In the genomic region with DNA sequence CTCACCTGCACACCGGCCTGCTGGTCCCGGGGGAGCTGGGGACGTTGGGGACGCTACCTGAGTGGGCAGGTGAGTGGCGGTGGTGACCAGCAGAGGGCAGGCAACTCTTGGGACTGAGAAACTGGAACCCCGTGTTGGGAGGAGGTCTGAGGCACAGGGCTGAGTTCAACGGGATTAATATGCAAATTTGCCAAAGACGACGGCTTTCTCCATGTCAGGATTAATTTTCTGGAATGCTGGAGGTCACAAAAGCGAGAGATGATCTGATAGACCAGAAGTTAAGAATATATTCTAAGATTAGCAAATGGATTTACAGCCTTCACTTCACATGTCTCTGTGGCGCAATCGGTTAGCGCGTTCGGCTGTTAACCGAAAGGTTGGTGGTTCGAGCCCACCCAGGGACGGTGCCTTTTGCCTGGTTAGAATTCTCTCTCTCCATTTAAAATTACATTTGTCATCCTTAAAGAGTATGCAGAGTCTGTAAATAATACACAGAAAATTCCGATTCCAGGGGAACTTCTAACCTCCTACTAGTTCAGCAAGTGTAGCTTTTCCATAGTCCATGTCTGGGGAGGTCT, we compare ENCODE assay signal across 8 mouse cellular contexts. TPM values are rescaled to one million over a fixed set of nuclear protein-coding genes. Genes with fewer than 3 reads are reported as not detected.
DNase-seq lines count a peak whose midpoint lies in the region; ATAC-seq and TF ChIP-seq lines count a peak whose summit lies in the region.

No protein-coding gene starts in this region.

- under 1% methylated on average over 19 of the region's 19 CpGs for WGBS in hindbrain, embryonic 14.5 days

- no peaks in the 10 kb centered on the region for H3K9me3 ChIP-seq in hindbrain, embryonic 14.5 days (ENCODE audit: control insufficient read depth, low read length)

- ATAC-seq in Patski, result no peak
- ATAC-seq in hindbrain, embryonic 14.5 days (ENCODE audit: low FRiP score), result peak; percentile 40; the same call in 1 of the 2 replicates

- DNase-seq in Patski (ENCODE audit: low read depth, low spot score), result no peak
- DNase-seq in cerebellum, postnatal 14 days, result peak; percentile 90
- DNase-seq in frontal cortex, postnatal 14 days (ENCODE audit: low spot score in 2 of 2), result peak; percentile 68 to 86
- peak; percentile 92 for DNase-seq in hindbrain, embryonic 14.5 days (ENCODE audit: low spot score)
- peak; percentile 71 for DNase-seq in left cerebral cortex, adult 11 months (ENCODE audit: low spot score)
- DNase-seq in lung, postnatal 36 days, result peak; percentile 86
- peak; percentile 83 for DNase-seq in right cerebral cortex, adult 18-20 months
- peak; percentile 78 for DNase-seq in urinary bladder, postnatal 14 days (ENCODE audit: low spot score)

- H3K27ac ChIP-seq in hindbrain, embryonic 14.5 days, result 0 out of 2 replicates have a peak overlapping the region, but pooled peaks have one; percentile 3

- no peaks in the 10 kb centered on the region for H3K27me3 ChIP-seq in Patski
- no peaks in the 10 kb centered on the region for H3K27me3 ChIP-seq in hindbrain, embryonic 14.5 days (ENCODE audit: control insufficient read depth, insufficient read depth, low read length)

- H3K9ac ChIP-seq in hindbrain, embryonic 14.5 days, result peak overlapping the region; percentile 56

- CTCF ChIA-PET in Patski (lab: Charles Lee), result no interaction called here

- H3K4me1 ChIP-seq in hindbrain, embryonic 14.5 days (replicated peaks; ENCODE audit: control insufficient read depth, insufficient read depth, low read length), result peaks cover 3% of the 10 kb centered on the region; the same call in 1 of the 2 replicates

- no peaks in the 10 kb centered on the region for H3K36me3 ChIP-seq in hindbrain, embryonic 14.5 days (replicated peaks; ENCODE audit: control insufficient read depth, insufficient read depth)

- POLR2A ChIA-PET in Patski (lab: Charles Lee), result no interaction called here

- peak overlapping the region; percentile 76 for H3K4me2 ChIP-seq in hindbrain, embryonic 14.5 days (replicated peaks)

- H3K4me3 ChIP-seq in hindbrain, embryonic 14.5 days (replicated peaks; ENCODE audit: low read length), result peak overlapping the region; percentile 53

- in situ Hi-C loops in Patski (cut with MboI; ENCODE audit: low pct_unique_long_range_greater_than_20kb), result no loop called here

- TF ChIP-seq CTCF in Patski (IDR thresholded peaks at IDR 0.05), result peak; percentile 87

RNA-seq across cellular contexts. Expression of a gene that starts 27.4 kb away (rescaled TPM):
- polyA plus RNA-seq in Patski (2021), result not detected
- polyA plus RNA-seq in hindbrain, embryonic 14.5 days (2014; fragmentation: Nextera tagmentation; extraction: Ambion mirVana), result 1.9 and 2.1 TPM in 2 replicates

RNA-seq across cellular contexts. Expression of a gene that starts 45.4 kb away (rescaled TPM):
- polyA plus RNA-seq in Patski (2021), result not detected
- not detected in 2 replicates for polyA plus RNA-seq in hindbrain, embryonic 14.5 days (2014; fragmentation: Nextera tagmentation; extraction: Ambion mirVana)
